Mouse (Mus musculus) hindbrain, embryonic 13.5 days (tissue): ENCODE measurements around the gene Gpr108. TPM values are rescaled to one million over a fixed set of nuclear protein-coding genes. Genes with fewer than 3 reads are reported as not detected.

Source experiments
- ATAC-seq: fragments of 200-750 bp; cut with Nextera tagmentation; 2 replicates; pipeline ENCODE4 v1.8.0; 2017; ENCODE audit warnings: moderate TSS enrichment; ENCODE audit not compliant: low FRiP score
- H3K27ac ChIP-seq: fragments of 300-500 bp; sonication (generic); 2 replicates; pipeline ENCODE4 v1.5.1; 2015; ENCODE audit warnings: inconsistent platforms, mild to moderate bottlenecking, moderate library complexity
- H3K27me3 ChIP-seq: fragments of 300-500 bp; sonication (generic); 2 replicates; pipeline ENCODE4 v1.6.1; 2015; ENCODE audit warnings: mild to moderate bottlenecking, inconsistent platforms
- H3K36me3 ChIP-seq: fragments of 300-500 bp; sonication (generic); 2 replicates; pipeline ENCODE4 v1.6.1; 2015; ENCODE audit warnings: mild to moderate bottlenecking, inconsistent platforms
- H3K4me1 ChIP-seq: fragments of 300-500 bp; sonication (generic); replicated peaks from 2 replicates; pipeline ENCODE4 v1.6.1; 2015; ENCODE audit warnings: inconsistent platforms
- H3K4me2 ChIP-seq: fragments of 300-500 bp; sonication (generic); 2 replicates; pipeline ENCODE4 v1.6.1; 2015; ENCODE audit warnings: inconsistent platforms, mild to moderate bottlenecking, moderate library complexity
- H3K4me3 ChIP-seq: fragments of 300-500 bp; sonication (generic); 2 replicates; pipeline ENCODE4 v1.5.1; 2015; ENCODE audit warnings: mild to moderate bottlenecking, inconsistent platforms
- H3K9ac ChIP-seq: fragments of 300-500 bp; sonication (generic); 2 replicates; pipeline ENCODE4 v1.6.1; 2015; ENCODE audit warnings: mild to moderate bottlenecking, inconsistent platforms
- H3K9me3 ChIP-seq: fragments of 300-500 bp; sonication (generic); 2 replicates; pipeline ENCODE4 v1.6.1; 2016; ENCODE audit warnings: inconsistent platforms
- WGBS: fragments of 180-500 bp; shearing (Covaris S2); methylation state at CpG from one replicate; pipeline ENCODE4 v1.1.7; 2015; 5-methylcytosine and 5-hydroxymethylcytosine counted together
- polyA plus RNA-seq: library from polyadenylated mRNA; unstranded; fragments of >200 nt; fragmentation: Nextera tagmentation; extraction: Ambion mirVana; gene quantifications from 2 replicates; pipeline ENCODE4 v1.2.1, GENCODE M21; 2015

Gpr108 gene
- polyA plus RNA-seq: 22.4 and 23.8 TPM in 2 replicates

GRCm38 (mm10) chr17:57248201-57248699, at the start of gene Gpr108:
TSS of gene Gpr108 (minus strand) at chr17:57248446.
- Histone ChIP-seq H3K4me1 (peaks cover 43% of the 10 kb centered on the region), H3K9me3 (no peaks in the 10 kb centered on the region), H3K4me3 (peak within 1 kb of the TSS; percentile 66), H3K27ac (peak within 1 kb of the TSS; percentile 98), H3K27me3 (0 out of 2 replicates have a peak, but pooled peaks cover 4% of the 10 kb centered on the region), H3K36me3 (peaks cover 7% of the 10 kb centered on the region), H3K4me2 (peak within 1 kb of the TSS; percentile 90), H3K9ac (peak within 1 kb of the TSS; percentile 84)
- ATAC-seq: peak; percentile 65
- WGBS: 0% methylated on average over 12 of the region's 12 CpGs

GRCm38 (mm10) chr17:57297040-57297439, 48.8 kb upstream of the Gpr108 start:
- Histone ChIP-seq H3K4me2 (no peak overlapping the region), H3K9me3 (no peaks in the 10 kb centered on the region), H3K36me3 (no peaks in the 10 kb centered on the region), H3K4me1 (no peaks in the 10 kb centered on the region), H3K9ac (no peak overlapping the region), H3K4me3 (no peak overlapping the region), H3K27ac (no peak overlapping the region), H3K27me3 (no peaks in the 10 kb centered on the region)
- ATAC-seq: no peak
- 86% methylated on average over 12 of the region's 12 CpGs for WGBS

GRCm38 (mm10) chr17:57295935-57296334, 47.7 kb upstream of the Gpr108 start:
- 96% methylated on average over 9 of the region's 9 CpGs for WGBS
- no peak for ATAC-seq
- Histone ChIP-seq H3K9ac (no peak overlapping the region), H3K9me3 (no peaks in the 10 kb centered on the region), H3K27ac (no peak overlapping the region), H3K27me3 (no peaks in the 10 kb centered on the region), H3K4me2 (no peak overlapping the region), H3K36me3 (no peaks in the 10 kb centered on the region), H3K4me3 (no peak overlapping the region), H3K4me1 (no peaks in the 10 kb centered on the region)

GRCm38 (mm10) chr17:57292968-57293367, 44.7 kb upstream of the Gpr108 start:
- Histone ChIP-seq H3K9me3 (no peaks in the 10 kb centered on the region), H3K9ac (no peak overlapping the region), H3K36me3 (no peaks in the 10 kb centered on the region), H3K4me1 (no peaks in the 10 kb centered on the region), H3K27ac (no peak overlapping the region), H3K27me3 (no peaks in the 10 kb centered on the region), H3K4me2 (no peak overlapping the region), H3K4me3 (no peak overlapping the region)
- ATAC-seq: no peak
- 91% methylated on average over 9 of the region's 9 CpGs for WGBS

- WGBS: 89% methylated on average over 2 of the region's 2 CpGs
- no peak overlapping the region for H3K9ac ChIP-seq
- H3K9me3 ChIP-seq: no peaks in the 10 kb centered on the region
These were observed 44.1 kb upstream of the Gpr108 start for GRCm38 (mm10) chr17:57292302-57292701.

GRCm38 (mm10) chr17:57290671-57291055, 42.4 kb upstream of the Gpr108 start:
- H3K4me3 ChIP-seq: no peak overlapping the region
- H3K27ac ChIP-seq: no peak overlapping the region
- 90% methylated on average over 7 of the region's 7 CpGs for WGBS
- no peak overlapping the region for H3K9ac ChIP-seq
- H3K9me3 ChIP-seq: no peaks in the 10 kb centered on the region
- no peaks in the 10 kb centered on the region for H3K4me1 ChIP-seq
- no peaks in the 10 kb centered on the region for H3K27me3 ChIP-seq
- no peak for ATAC-seq
- no peak overlapping the region for H3K4me2 ChIP-seq
- no peaks in the 10 kb centered on the region for H3K36me3 ChIP-seq

More at GRCm38 (mm10) chr17:57292302-57292701, 44.1 kb upstream of the Gpr108 start:
- ATAC-seq: no peak
- Histone ChIP-seq H3K27me3 (no peaks in the 10 kb centered on the region), H3K36me3 (no peaks in the 10 kb centered on the region), H3K4me1 (no peaks in the 10 kb centered on the region), H3K27ac (no peak overlapping the region), H3K4me3 (no peak overlapping the region), H3K4me2 (no peak overlapping the region)

- no peak overlapping the region for H3K4me2 ChIP-seq
- no peak overlapping the region for H3K9ac ChIP-seq
- no peak overlapping the region for H3K4me3 ChIP-seq
- H3K27me3 ChIP-seq: no peaks in the 10 kb centered on the region
- ATAC-seq: no peak
- H3K36me3 ChIP-seq: no peaks in the 10 kb centered on the region
- H3K9me3 ChIP-seq: no peaks in the 10 kb centered on the region
- 89% methylated on average over 9 of the region's 9 CpGs for WGBS
- no peaks in the 10 kb centered on the region for H3K4me1 ChIP-seq
- H3K27ac ChIP-seq: no peak overlapping the region
These were observed 41.9 kb upstream of the Gpr108 start for GRCm38 (mm10) chr17:57290001-57290670.

- H3K9me3 ChIP-seq: no peaks in the 10 kb centered on the region
- no peak overlapping the region for H3K27ac ChIP-seq
- H3K4me2 ChIP-seq: no peak overlapping the region
- no peaks in the 10 kb centered on the region for H3K27me3 ChIP-seq
- H3K4me3 ChIP-seq: no peak overlapping the region
- ATAC-seq: no peak
- no peaks in the 10 kb centered on the region for H3K36me3 ChIP-seq
- H3K9ac ChIP-seq: no peak overlapping the region
- 88% methylated on average over 5 of the region's 5 CpGs for WGBS
- no peaks in the 10 kb centered on the region for H3K4me1 ChIP-seq
These were observed 41.0 kb upstream of the Gpr108 start for GRCm38 (mm10) chr17:57289252-57289651.

GRCm38 (mm10) chr17:57286718-57287355, 38.6 kb upstream of the Gpr108 start:
- H3K27ac ChIP-seq: no peak overlapping the region
- no peaks in the 10 kb centered on the region for H3K4me1 ChIP-seq
- H3K4me3 ChIP-seq: no peak overlapping the region
- H3K27me3 ChIP-seq: no peaks in the 10 kb centered on the region
- H3K9ac ChIP-seq: no peak overlapping the region
- no peaks in the 10 kb centered on the region for H3K36me3 ChIP-seq
- ATAC-seq: no peak
- 76% methylated on average over 8 of the region's 8 CpGs for WGBS
- H3K9me3 ChIP-seq: no peaks in the 10 kb centered on the region
- H3K4me2 ChIP-seq: no peak overlapping the region

- 83% methylated on average over 2 of the region's 2 CpGs for WGBS
These were observed 36.8 kb upstream of the Gpr108 start for GRCm38 (mm10) chr17:57285077-57285476.

GRCm38 (mm10) chr17:57283906-57284305, 35.7 kb upstream of the Gpr108 start:
- no peak overlapping the region for H3K4me3 ChIP-seq
- H3K27ac ChIP-seq: no peak overlapping the region
- 75% methylated on average over 5 of the region's 5 CpGs for WGBS

More at GRCm38 (mm10) chr17:57285077-57285476, 36.8 kb upstream of the Gpr108 start:
- Histone ChIP-seq H3K27me3 (0 out of 2 replicates have a peak, but pooled peaks cover 6% of the 10 kb centered on the region), H3K4me3 (no peak overlapping the region), H3K4me1 (no peaks in the 10 kb centered on the region), H3K36me3 (no peaks in the 10 kb centered on the region), H3K27ac (no peak overlapping the region), H3K4me2 (no peak overlapping the region), H3K9ac (no peak overlapping the region), H3K9me3 (no peaks in the 10 kb centered on the region)
- no peak for ATAC-seq

GRCm38 (mm10) chr17:57280411-57280810, 32.2 kb upstream of the Gpr108 start:
- Histone ChIP-seq H3K27ac (no peak overlapping the region), H3K36me3 (no peaks in the 10 kb centered on the region), H3K27me3 (peaks cover 29% of the 10 kb centered on the region), H3K4me2 (no peak overlapping the region), H3K9me3 (no peaks in the 10 kb centered on the region), H3K4me1 (peaks cover 15% of the 10 kb centered on the region), H3K4me3 (no peak overlapping the region), H3K9ac (no peak overlapping the region)
- WGBS: 73% methylated on average over 3 of the region's 3 CpGs
- no peak for ATAC-seq

More at GRCm38 (mm10) chr17:57283906-57284305, 35.7 kb upstream of the Gpr108 start:
- H3K9ac ChIP-seq: no peak overlapping the region
- no peaks in the 10 kb centered on the region for H3K4me1 ChIP-seq
- no peak overlapping the region for H3K4me2 ChIP-seq
- peaks cover 16% of the 10 kb centered on the region for H3K27me3 ChIP-seq
- no peaks in the 10 kb centered on the region for H3K9me3 ChIP-seq
- H3K36me3 ChIP-seq: no peaks in the 10 kb centered on the region
- ATAC-seq: no peak
